34 mouse cellular contexts compared by ENCODE assay signal in the genomic region with DNA sequence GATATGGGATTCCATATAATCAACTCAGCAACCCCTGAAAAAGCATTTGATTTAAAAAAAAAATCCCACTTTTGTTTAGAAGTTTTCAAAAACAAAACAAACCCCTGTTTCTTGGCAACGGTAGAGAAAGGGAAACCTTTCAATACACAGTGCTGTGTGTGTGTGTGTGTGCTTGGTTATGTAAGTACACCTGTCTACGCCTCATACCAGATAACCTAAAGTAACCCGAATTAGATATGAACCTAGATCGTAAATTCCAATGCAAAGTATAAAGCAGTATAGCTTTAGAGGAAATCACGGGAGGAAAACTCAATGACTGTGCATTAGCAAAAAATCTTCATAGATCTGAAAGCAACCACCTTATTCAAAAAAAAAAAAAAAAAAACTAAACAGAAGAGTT. TPM values are rescaled to one million over a fixed set of nuclear protein-coding genes. Genes with fewer than 3 reads are reported as not detected.
"Had no signal": no experiment of that assay in that cellular context is flagged by ENCODE, and none has a peak within 500 bp of the region (broad histone marks: within the 10 kb centered on the region; RNA-seq: fewer than 3 reads in every experiment).

No protein-coding gene starts in this region.

- H3K4me2 ChIP-seq: heart, embryonic 11.5 days; heart, embryonic 12.5 days; heart, embryonic 13.5 days; heart, embryonic 15.5 days; hindbrain, embryonic 12.5 days; hindbrain, embryonic 13.5 days; hindbrain, embryonic 14.5 days; hindbrain, embryonic 15.5 days; kidney, embryonic 15.5 days had no signal

- H3K4me3 ChIP-seq: heart, adult 2 months; heart, embryonic 10.5 days; heart, embryonic 12.5 days; heart, embryonic 13.5 days; heart, embryonic 15.5 days; hindbrain, embryonic 10.5 days; hindbrain, embryonic 12.5 days; hindbrain, embryonic 13.5 days; hindbrain, embryonic 15.5 days; kidney, embryonic 15.5 days; layer of hippocampus, adult 2 months had no signal

- H3K27ac ChIP-seq: heart, adult 2 months; heart, embryonic 10.5 days; heart, embryonic 13.5 days; heart, embryonic 15.5 days; hindbrain, embryonic 10.5 days; hindbrain, embryonic 12.5 days; hindbrain, embryonic 13.5 days; hindbrain, embryonic 14.5 days; hindbrain, embryonic 15.5 days; hindbrain, postnatal 0 days; kidney, embryonic 15.5 days; kidney, postnatal 0 days; layer of hippocampus, adult 2 months had no signal

- H3K36me3 ChIP-seq: heart, embryonic 10.5 days; heart, embryonic 12.5 days; heart, embryonic 13.5 days; heart, embryonic 15.5 days; hindbrain, embryonic 10.5 days; hindbrain, embryonic 12.5 days; hindbrain, embryonic 13.5 days; hindbrain, embryonic 15.5 days; kidney, embryonic 15.5 days had no signal

- H3K4me1 ChIP-seq: heart, embryonic 10.5 days; heart, embryonic 12.5 days; heart, embryonic 13.5 days; hindbrain, embryonic 10.5 days; hindbrain, embryonic 12.5 days; hindbrain, embryonic 13.5 days; hindbrain, embryonic 15.5 days; kidney, embryonic 15.5 days had no signal

- H3K9me3 ChIP-seq: heart, embryonic 10.5 days; heart, embryonic 12.5 days; heart, embryonic 15.5 days; hindbrain, embryonic 10.5 days; hindbrain, embryonic 12.5 days; hindbrain, embryonic 13.5 days; hindbrain, embryonic 15.5 days; kidney, embryonic 15.5 days had no signal

- ATAC-seq: hindbrain, embryonic 16.5 days; hindbrain, postnatal 0 days; inflammation-experienced regulatory T-cells, adult 6 months had no signal

- H3K9ac ChIP-seq: heart, embryonic 12.5 days; heart, embryonic 13.5 days; heart, embryonic 15.5 days; hindbrain, embryonic 12.5 days; hindbrain, embryonic 13.5 days; hindbrain, embryonic 14.5 days; hindbrain, embryonic 15.5 days; kidney, embryonic 15.5 days had no signal

- H3K27me3 ChIP-seq: heart, embryonic 15.5 days; hindbrain, embryonic 12.5 days; hindbrain, embryonic 13.5 days; hindbrain, embryonic 15.5 days; kidney, embryonic 15.5 days had no signal

- DNase-seq: heart, adult 18-20 months; heart, adult 2 months; heart, postnatal 10 days; heart, postnatal 14 days; heart, postnatal 36 days; heart, postnatal 4 days; kidney, adult 11 months; kidney, adult 18-20 months; kidney, adult 2 months; kidney, adult 8-10 months; kidney, adult 9 months; kidney, postnatal 10 days; kidney, postnatal 14 days; kidney, postnatal 25 days; kidney, postnatal 36 days; kidney, postnatal 4 days; layer of hippocampus, adult 9-11 months; layer of hippocampus, postnatal 36 days had no signal

RNA-seq across cellular contexts. Expression of gene Ppara, which starts 31.9 kb away (rescaled TPM):
- polyA plus RNA-seq: inflammation-experienced regulatory T-cells, adult 6 months had no signal

RNA-seq across cellular contexts. Expression of gene Pkdrej, which starts 54.9 kb away (rescaled TPM):
- polyA plus RNA-seq: hindbrain, embryonic 10.5 days; hindbrain, embryonic 12.5 days; inflammation-experienced regulatory T-cells, adult 6 months had no signal
